Mouse (Mus musculus) embryonic fibroblast, embryonic 13.5 days (primary cell): Measurements from ENCODE around the gene Cnnm1.

ENCODE experiments used
- CTCF ChIP-seq: IDR thresholded peaks from 2 replicates; pipeline ENCODE4 v1.5.1; 2011; ENCODE audit warnings: mild to moderate bottlenecking, control low read depth, low read length, moderate library complexity, borderline replicate concordance; ENCODE audit not compliant: insufficient read depth
- POLR2A ChIP-seq: IDR thresholded peaks from 2 replicates; pipeline ENCODE4 v1.6.1; 2011; ENCODE audit warnings: low read depth, mild to moderate bottlenecking, control low read depth, low read length, moderate library complexity

DNA sequence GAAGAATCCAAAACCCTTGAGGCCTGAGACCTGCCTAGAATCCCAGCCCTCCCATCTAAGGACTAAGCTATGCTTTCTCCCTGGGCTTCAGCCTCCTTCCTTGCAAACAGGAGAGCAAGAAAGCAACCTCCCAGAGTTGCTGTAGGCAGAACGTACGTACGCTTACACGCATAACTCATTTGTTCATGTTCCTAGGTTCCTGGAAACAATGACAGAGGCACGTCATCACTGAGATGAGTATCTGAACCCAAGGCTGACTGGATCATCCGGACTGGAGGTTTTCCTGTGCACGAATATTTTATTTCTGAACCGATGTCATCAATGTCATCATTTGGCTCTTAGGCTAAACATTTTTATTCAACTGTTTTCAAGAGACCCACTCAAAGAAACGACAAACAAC is 81.8 kb downstream of the Cnnm1 start:
- no peak for TF ChIP-seq CTCF
- TF ChIP-seq POLR2A = no peak
